Mouse (Mus musculus) spleen, adult 18-20 months (tissue): ENCODE results near the gene Slc4a2.

Experiments used
- DNase-seq, 2 experiments: peaks; one replicate each; pipeline ENCODE4 v3.0.0; 2022; ENCODE audit warnings: mixed read lengths in 2 of 2

Gene Slc4a2

GRCm38 (mm10) chr5:24470600-24470999, 47.0 kb downstream of the Slc4a2 start:
- peak; percentile 47 to 75 for DNase-seq

DNA sequence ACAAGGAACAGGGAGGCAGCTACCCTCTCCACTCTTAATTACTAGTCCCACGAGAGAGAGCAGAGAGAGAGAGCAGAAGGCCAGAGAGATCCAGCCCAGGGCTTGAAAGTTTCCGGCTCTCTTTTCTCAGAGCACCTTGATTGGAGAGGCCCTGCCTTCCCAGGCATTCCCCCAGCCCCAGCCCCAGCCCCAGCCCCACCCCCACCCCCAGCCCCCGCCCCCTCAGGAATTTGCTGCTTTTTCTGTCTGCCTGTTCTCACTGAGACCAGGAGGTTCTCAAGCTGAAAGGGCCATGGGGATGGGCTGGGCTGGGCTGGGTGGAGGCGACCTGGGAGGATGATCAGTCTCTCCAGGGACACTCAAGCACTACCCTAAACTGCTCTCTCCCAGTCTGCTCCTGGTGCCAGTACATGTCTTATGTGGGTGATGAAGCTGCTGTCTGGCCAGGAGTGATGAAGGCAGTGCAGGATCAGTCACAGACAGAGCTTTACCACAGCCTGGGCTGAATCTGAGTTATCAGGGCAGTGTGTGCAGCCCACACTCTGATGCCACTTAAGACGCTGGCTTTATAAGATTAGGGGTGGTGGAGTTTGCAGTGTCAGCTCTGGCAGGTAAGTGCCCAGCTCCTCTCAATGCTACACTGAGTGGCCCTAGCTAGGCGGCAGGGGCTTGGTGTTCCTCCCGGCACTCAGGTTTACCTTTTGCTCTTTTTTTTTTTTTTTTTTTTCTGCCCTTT, 49.4 kb downstream of the Slc4a2 start:
- DNase-seq, result no peak

GRCm38 (mm10) chr5:24474025-24474722, 50.5 kb downstream of the Slc4a2 start:
- DNase-seq, result no peak

GRCm38 (mm10) chr5:24474723-24475261, 51.2 kb downstream of the Slc4a2 start:
- peak in 1 of 2 experiments; percentile 38 for DNase-seq

DNA sequence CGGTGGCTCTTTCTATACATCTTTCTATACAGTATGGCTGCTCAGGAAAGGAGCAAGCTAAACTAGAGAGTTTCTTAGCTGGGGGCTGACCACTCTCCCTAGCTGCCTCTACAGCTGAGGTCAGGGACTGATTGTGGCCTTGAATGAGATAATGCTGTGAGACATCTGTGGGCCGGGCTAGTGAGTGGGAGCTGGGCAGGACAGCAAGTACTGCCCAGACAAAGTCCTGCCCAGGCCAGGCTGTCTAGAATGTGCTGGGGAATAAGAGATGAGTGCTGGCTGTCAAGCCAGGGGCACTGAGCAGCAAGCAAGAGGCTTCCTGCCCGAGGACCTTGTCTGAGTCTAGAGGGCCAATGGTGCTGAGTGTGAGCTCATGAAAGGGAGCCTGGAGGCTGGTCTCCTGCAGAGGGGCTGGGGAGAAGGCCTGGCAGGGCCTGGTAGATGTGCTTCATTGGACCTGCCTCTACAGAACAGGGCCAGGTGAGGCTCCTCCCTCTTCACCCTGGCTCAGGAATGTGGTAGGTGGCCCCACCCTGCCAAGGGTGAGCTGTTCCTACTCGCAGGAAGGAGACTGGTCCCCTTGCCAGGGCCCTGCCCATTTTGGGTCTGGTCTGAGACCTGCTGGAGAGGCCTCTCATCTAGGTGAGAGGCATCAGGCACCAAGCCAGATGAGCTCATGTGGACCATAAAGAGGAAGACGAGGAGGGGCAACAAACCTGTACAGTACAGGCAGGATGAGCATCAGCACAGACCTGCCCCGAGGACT, 52.0 kb downstream of the Slc4a2 start:
- DNase-seq, result no peak

DNA sequence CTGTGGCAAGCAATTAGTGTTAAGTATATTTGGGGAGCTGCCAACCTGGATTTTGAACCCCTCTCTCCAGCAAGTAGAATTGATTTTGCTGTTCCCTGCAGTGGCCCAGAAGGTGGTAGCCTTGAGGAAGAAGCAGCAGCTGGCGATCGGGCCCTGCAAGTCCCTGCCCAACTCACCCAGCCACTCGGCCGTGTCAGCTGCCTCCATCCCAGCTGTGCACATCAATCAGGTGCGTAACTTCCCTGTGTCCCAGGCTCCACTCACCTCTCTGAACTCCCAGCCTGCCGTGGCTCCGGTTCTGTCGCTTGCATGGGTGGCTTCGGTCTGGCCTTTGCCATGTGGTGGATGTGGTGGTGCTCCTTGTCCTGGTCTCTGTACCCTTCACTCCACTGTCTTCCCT, 54.3 kb downstream of the Slc4a2 start:
- no peak for DNase-seq

- peak in 1 of 2 experiments; percentile 33 for DNase-seq
Observed at GRCm38 (mm10) chr5:24481647-24482046, 58.0 kb downstream of the Slc4a2 start.

DNA sequence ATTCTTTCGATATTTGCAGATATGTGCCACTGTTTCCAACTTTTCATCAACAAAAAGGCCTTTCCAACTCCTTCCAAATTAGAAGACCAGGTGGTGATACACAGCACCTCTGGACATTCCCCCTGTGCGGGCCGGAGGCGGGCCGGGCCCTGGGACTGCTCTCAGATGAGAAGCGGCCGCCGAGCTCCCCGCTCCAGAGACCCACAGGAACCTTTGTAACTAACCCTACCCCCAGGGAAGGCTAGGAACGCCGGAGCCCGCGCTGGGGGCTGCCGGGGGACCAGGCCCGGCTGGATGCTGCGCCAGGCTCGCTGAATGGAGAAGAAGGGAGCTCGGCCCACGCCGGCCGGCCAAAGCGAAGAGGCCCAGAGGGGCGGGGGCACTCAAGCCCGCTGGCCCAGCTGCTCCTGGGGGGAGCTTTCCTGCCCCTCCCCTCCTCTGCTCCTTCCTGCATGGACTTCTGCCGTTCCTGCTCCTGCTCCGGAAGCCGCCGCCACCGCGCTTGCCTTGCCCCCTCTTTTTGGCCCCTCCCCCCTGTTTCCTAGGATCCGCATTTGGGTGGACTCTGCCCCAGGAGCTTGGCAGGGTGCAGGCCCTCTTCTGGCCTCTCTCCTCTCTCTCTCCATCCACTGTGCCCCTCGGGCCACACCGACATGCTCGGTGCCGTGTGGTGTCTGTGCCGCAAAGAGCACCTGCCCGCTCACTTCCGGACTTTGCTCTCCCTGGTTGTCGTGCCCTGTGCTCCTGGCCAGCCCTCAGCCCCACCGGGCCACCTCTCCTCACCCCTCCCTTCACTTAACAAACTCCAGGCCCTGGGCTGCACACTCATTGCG, 58.8 kb downstream of the Slc4a2 start:
- DNase-seq, result no peak

GRCm38 (mm10) chr5:24483326-24483725, 59.7 kb downstream of the Slc4a2 start:
- peak in 1 of 2 experiments; percentile 30 for DNase-seq

DNA sequence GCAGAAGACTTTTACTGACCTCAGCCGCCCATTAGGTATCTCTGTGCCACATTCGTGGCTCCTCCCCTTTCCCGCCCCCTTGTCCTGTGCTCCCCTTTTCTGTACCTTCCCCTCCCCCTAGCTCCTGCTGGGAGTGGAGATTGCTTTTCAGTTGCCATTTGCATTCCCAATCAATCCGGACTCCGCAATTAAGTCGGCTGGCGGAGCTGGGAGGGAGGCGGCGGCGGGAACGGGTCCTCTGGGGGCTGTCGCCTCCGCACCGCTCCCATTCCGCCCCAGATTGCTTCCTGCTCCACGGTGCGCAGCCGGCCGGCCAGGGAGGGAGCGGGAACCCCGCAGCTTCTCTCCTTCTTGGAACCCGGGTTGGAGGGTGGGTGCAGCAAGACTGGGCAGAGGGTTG, 61.3 kb downstream of the Slc4a2 start:
- no peak for DNase-seq

DNA sequence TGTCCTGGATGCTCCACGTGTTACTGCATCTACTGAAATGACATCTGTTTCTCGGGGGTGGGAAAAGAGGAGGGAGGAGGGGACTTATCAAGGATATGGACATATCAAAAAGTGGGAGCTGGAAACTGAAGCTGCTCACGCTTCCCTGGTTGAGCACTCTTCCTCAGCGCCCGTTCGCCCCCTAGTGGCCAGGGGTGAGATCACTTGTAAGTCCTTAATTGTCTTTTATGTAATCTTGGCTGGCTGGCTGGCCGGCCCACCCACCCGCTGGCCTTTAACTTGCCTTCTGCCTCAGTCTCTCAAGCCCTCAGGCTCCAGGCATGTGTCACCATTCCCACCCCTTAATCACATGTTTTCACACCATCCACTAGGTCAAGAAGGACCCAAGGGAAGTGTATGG, 62.5 kb downstream of the Slc4a2 start:
- DNase-seq, result peak; percentile 46 to 81

DNA sequence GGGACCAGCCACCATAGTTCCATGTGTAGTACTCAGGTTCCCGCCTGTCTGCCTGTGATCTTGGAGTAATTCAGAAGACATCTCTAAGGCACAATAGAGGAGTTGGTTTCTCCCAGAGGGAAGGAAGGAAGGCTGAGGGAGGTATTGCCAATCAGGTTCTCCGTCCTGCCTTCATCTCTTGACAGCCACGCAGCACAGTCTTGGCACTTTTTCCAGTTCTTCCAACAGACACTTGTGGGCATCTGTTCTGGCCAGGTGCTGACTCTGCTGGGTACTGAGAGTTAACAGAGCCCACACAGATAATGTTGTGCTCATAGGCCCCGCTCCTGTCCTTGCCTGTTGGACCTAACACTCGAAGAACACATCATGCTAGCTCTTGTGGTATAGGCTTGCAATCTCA, 63.1 kb downstream of the Slc4a2 start:
- no peak for DNase-seq

DNA sequence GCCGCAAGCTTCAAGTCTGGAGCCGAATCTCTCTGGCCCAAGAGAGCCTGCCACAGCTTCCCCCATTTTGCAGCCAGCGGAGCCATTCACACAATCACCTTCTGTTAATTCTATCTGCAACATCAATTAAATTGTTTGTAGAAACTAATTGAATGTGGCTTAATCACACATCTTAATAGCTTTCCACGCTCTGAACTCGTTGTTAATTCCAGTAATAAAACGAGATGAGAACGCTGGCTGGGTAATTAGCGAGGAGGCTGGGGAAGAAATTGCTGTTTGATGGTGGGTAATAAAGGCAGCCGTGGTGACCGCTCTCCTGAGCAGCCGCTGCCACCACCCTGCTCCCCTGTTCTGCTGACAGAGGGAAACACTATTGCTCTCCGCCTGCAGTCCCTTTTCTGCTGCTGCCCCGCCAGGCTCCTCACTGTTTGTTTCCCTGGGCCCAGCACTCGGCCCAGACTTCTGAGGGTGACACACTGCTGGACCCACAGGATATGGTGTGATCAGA, 66.8 kb downstream of the Slc4a2 start:
- no peak for DNase-seq
